Mouse (Mus musculus) forebrain, embryonic 16.5 days (tissue): ENCODE results near the gene Prpf38b. TPM values are rescaled to one million over a fixed set of nuclear protein-coding genes. Genes with fewer than 3 reads are reported as not detected.

ENCODE experiments used
- ATAC-seq: fragments of 200-750 bp; cut with Nextera tagmentation; 2 replicates; pipeline ENCODE4 v1.8.0; 2017; ENCODE audit warnings: mild to moderate bottlenecking, moderate library complexity
- H3K27ac ChIP-seq: fragments of 300-500 bp; sonication (generic); 2 replicates; pipeline ENCODE4 v1.5.1; 2014; ENCODE audit warnings: low read length, control low read depth
- H3K27me3 ChIP-seq: fragments of 300-500 bp; sonication (generic); replicated peaks from 2 replicates; pipeline ENCODE4 v1.6.1; 2014; ENCODE audit warnings: low read length; ENCODE audit not compliant: control insufficient read depth, insufficient read depth
- H3K36me3 ChIP-seq: fragments of 300-500 bp; sonication (generic); 2 replicates; pipeline ENCODE4 v1.6.1; 2014; ENCODE audit not compliant: control insufficient read depth, insufficient read depth
- H3K4me1 ChIP-seq: fragments of 300-500 bp; sonication (generic); replicated peaks from 2 replicates; pipeline ENCODE4 v1.6.1; 2014; ENCODE audit warnings: low read length; ENCODE audit not compliant: control insufficient read depth, insufficient read depth
- H3K4me2 ChIP-seq: fragments of 300-500 bp; sonication (generic); 2 replicates; pipeline ENCODE4 v1.6.1; 2014; ENCODE audit warnings: mild to moderate bottlenecking, low read length, control low read depth
- H3K4me3 ChIP-seq: fragments of 300-500 bp; sonication (generic); replicated peaks from 2 replicates; pipeline ENCODE4 v1.5.1; 2014; ENCODE audit warnings: mild to moderate bottlenecking, low read length, control low read depth
- H3K9ac ChIP-seq: fragments of 300-500 bp; sonication (generic); replicated peaks from 2 replicates; pipeline ENCODE4 v1.6.1; 2014; ENCODE audit warnings: low read depth, low read length, control low read depth
- H3K9me3 ChIP-seq: fragments of 300-500 bp; sonication (generic); 2 replicates; pipeline ENCODE4 v1.6.1; 2016; ENCODE audit warnings: low read length; ENCODE audit not compliant: control insufficient read depth
- WGBS: fragments of 180-500 bp; shearing (Covaris S2); extraction: QIAGEN DNeasy Blood & Tissue Kit; methylation state at CpG from one replicate; pipeline ENCODE4 v1.1.7; 2014; 5-methylcytosine and 5-hydroxymethylcytosine counted together
- polyA plus RNA-seq: library from polyadenylated mRNA; unstranded; fragments of >200 nt; fragmentation: Nextera tagmentation; extraction: Ambion mirVana; gene quantifications from 2 replicates; pipeline ENCODE4 v1.2.1, GENCODE M21; 2015

Prpf38b gene
- 59.0 and 66.5 TPM in 2 replicates for polyA plus RNA-seq

DNA sequence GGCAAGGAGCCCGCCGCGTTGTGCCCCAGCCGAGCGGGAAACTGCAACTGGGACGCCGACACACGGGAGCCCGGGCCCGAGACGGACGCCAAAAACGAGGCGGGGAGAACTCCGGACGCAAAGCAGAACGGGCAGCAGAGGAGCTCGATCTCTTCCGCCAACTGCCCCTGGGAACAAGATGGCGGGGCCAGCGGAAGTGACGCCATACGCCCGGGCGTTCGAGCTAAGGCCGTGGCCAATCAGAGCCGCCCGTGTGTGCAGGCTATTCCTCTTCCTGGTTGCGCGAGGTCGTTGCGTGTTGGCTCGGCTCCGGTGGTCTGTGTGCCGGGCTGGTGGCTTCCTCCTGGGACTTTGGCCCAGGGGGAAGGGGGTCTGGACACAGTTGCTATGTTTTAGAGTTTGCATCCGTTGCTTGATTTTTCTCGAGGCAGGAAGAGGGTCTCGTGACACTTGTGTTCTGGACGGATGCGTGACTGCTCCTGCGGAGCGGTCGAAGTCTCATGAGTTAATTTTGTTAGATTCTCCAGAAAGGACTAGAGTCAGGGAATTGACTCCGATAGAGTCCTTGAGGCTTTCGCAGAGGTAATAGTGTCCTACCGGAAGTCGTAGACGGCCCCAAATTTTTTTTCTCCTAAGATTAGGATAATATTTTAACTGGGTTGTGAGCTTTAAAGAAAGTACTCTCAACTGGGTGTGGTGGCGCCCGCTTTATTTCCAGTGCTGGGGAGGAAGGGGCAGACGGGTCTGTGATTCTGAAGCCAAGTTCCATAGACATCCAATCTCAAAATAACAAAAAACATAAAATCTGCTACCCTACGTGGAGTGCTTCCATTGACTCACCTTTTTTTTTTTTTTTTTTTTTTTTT, at the start of gene Prpf38b:
TSS of gene Prpf38b (minus strand) at position 180 of the 866 bp plus-strand sequence.
- H3K27me3 ChIP-seq: no peaks in the 10 kb centered on the region
- under 1% methylated on average over 53 of the region's 53 CpGs for WGBS
- peak within 1 kb of the TSS; percentile 98 for H3K4me2 ChIP-seq
- peak within 1 kb of the TSS; percentile 87 for H3K9ac ChIP-seq
- H3K36me3 ChIP-seq: 0 out of 2 replicates have a peak, but pooled peaks cover 2% of the 10 kb centered on the region
- peak; percentile 100 for ATAC-seq
- H3K9me3 ChIP-seq: no peaks in the 10 kb centered on the region
- peaks cover 23% of the 10 kb centered on the region for H3K4me1 ChIP-seq
- peak within 1 kb of the TSS; percentile 97 for H3K27ac ChIP-seq
- peak within 1 kb of the TSS; percentile 88 for H3K4me3 ChIP-seq

- 26% methylated on average over 7 of the region's 7 CpGs for WGBS
These were observed 49.7 kb upstream of the Prpf38b start for GRCm38 (mm10) chr3:108961226-108961625.

DNA sequence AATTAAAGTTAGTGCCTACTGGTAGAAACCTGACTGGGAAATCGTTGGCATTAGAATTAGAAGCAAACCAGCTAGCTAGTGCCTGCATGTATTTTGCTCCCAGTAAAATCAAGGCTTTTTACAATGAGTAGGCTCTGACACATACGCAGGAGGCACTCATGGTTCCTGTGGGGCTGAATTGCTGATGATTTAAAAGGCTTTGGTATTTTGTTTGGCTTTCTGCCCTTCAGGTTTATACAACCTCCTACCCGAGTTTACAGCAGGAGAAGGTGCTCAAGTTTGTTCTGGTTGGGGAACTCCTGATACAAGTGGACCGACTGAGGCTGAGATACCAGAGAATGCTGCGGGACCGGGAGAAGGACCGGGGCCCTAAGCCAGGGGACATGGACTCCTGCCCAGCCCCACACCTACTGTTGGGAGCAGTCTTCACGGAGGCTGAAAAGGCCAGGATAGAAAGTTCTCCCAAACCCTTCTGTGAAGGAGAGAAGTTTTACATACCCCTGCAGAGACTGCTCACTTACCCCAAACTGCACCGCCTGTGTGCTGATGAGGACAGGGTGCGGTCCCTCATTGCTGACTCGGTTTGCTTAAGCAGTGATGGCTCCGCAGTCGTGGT, 48.3 kb upstream of the Prpf38b start:
- no peak for ATAC-seq
- H3K9ac ChIP-seq: no peak overlapping the region
- H3K4me1 ChIP-seq: peaks cover 9% of the 10 kb centered on the region
- WGBS: 78% methylated on average over 13 of the region's 13 CpGs
- no peak overlapping the region for H3K4me3 ChIP-seq
- no peak overlapping the region for H3K27ac ChIP-seq
- no peaks in the 10 kb centered on the region for H3K9me3 ChIP-seq
- H3K36me3 ChIP-seq: no peaks in the 10 kb centered on the region
- H3K4me2 ChIP-seq: no peak overlapping the region
- H3K27me3 ChIP-seq: no peaks in the 10 kb centered on the region

More at GRCm38 (mm10) chr3:108961226-108961625, 49.7 kb upstream of the Prpf38b start:
- peak overlapping the region; percentile 16 for H3K4me2 ChIP-seq
- H3K9ac ChIP-seq: no peak overlapping the region
- H3K4me3 ChIP-seq: no peak overlapping the region
- ATAC-seq: peak; percentile 87
- H3K27me3 ChIP-seq: no peaks in the 10 kb centered on the region
- no peaks in the 10 kb centered on the region for H3K9me3 ChIP-seq
- peak overlapping the region; percentile 13; the same call in 1 of the 2 replicates for H3K27ac ChIP-seq
- peaks cover 9% of the 10 kb centered on the region for H3K4me1 ChIP-seq
- no peaks in the 10 kb centered on the region for H3K36me3 ChIP-seq

DNA sequence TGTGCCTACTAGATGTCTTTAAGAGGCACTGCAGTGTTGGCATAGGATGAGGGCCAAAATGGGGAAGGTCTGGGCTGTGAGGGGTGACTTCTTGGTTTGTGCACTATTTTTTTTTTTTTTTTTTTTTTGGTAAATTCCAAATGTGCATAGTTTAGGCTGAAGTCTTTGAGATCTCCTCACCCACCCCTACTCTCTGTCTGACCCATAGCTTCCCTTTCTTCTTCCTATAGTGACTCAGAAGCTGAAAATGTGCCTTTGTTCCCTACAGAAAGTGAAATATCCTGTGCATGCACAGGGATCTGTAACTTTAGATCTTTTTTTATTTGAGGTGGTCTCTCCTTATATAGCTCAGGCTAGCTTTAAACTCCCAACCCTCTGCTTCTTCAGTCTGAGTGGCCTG, 46.4 kb upstream of the Prpf38b start:
- H3K4me3 ChIP-seq: no peak overlapping the region
- H3K9me3 ChIP-seq: no peaks in the 10 kb centered on the region
- H3K27me3 ChIP-seq: no peaks in the 10 kb centered on the region
- no peak overlapping the region for H3K27ac ChIP-seq
- H3K4me1 ChIP-seq: peaks cover 9% of the 10 kb centered on the region
- no peaks in the 10 kb centered on the region for H3K36me3 ChIP-seq
- no peak for ATAC-seq
- no peak overlapping the region for H3K4me2 ChIP-seq
- no peak overlapping the region for H3K9ac ChIP-seq

- 56% methylated on average over 10 of the region's 10 CpGs for whole genome bisulfite sequencing
- Histone ChIP-seq H3K4me3 (no peak overlapping the region), H3K27me3 (no peaks in the 10 kb centered on the region), H3K9me3 (no peaks in the 10 kb centered on the region), H3K9ac (no peak overlapping the region), H3K36me3 (no peaks in the 10 kb centered on the region), H3K4me2 (no peak overlapping the region), H3K27ac (no peak overlapping the region), H3K4me1 (no peaks in the 10 kb centered on the region)
- no peak for ATAC-seq
These were observed 29.5 kb upstream of the Prpf38b start for GRCm38 (mm10) chr3:108940996-108941395.

DNA sequence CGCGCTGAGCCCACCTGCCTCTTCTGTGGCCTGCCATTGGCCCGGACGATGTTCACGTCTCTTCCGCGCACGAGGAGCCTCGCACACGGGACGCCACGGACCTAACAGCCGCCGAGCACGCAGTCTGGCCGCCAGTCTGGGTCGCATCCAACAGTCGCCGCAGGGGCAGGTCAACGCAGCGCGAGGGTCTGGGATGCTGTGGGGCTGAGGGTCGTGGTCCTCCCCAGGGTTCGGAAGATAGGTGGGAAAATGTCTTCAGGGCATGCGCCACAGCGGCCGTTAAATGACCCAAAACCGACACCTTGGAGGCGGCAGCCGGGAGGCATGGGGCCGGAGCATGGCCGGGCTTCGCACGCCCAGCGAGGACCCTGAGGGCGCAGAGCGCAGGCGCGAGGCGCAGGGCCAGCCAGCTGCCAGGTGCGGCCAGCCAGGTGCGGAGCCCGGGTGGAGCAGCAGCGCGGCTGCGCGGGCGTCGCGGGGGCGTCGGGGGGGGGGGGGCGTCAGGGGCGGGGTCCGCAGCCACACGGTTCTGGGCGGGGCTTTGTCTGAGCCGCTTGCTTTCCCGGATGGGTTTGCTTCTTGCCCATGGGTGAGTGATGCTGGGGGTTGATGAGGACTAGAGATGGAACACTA, 28.6 kb upstream of the Prpf38b start, which contains the start of gene Gm9857:
TSS of gene Gm9857 (minus strand) at position 445 of the 633 bp plus-strand sequence.
- H3K4me1 ChIP-seq: no peaks in the 10 kb centered on the region
- H3K27ac ChIP-seq: no peak within 1 kb of the TSS
- no peaks in the 10 kb centered on the region for H3K36me3 ChIP-seq
- no peaks in the 10 kb centered on the region for H3K27me3 ChIP-seq
- 52% methylated on average over 43 of the region's 59 CpGs for WGBS
- peak within 1 kb of the TSS; percentile 56 for H3K4me2 ChIP-seq
- peak; percentile 83 for ATAC-seq
- peak within 1 kb of the TSS; percentile 41 for H3K9ac ChIP-seq
- H3K4me3 ChIP-seq: peak within 1 kb of the TSS; percentile 42
- no peaks in the 10 kb centered on the region for H3K9me3 ChIP-seq

DNA sequence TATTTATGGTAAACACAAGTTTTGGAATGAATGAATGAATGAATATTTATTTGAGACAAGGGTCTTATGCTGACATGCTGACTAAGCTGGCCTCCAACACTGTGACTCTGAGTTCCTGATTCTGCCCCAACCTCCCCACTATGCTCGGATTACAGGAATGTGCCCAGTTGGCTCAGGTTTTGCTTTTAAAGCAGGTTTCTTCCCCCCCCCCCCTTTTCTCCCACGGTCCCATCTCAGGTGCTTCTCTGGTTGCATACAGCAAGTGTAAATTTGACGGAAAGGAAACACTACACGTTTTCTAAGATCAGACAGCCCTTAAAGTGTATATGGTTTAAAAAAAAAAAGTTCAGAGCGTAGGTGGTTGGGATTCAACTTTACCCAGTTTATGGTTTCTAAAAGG, 28.0 kb upstream of the Prpf38b start, which contains the start of gene Henmt1:
TSS of gene Henmt1 (plus strand) at position 301 of the 400 bp plus-strand sequence.
- Histone ChIP-seq H3K27me3 (no peaks in the 10 kb centered on the region), H3K36me3 (no peaks in the 10 kb centered on the region), H3K4me2 (peak within 1 kb of the TSS; percentile 56), H3K9me3 (no peaks in the 10 kb centered on the region), H3K9ac (peak within 1 kb of the TSS; percentile 41), H3K4me3 (peak within 1 kb of the TSS; percentile 42), H3K4me1 (no peaks in the 10 kb centered on the region), H3K27ac (no peak within 1 kb of the TSS)
- whole genome bisulfite sequencing: 90% methylated on average over 5 of the region's 5 CpGs
- ATAC-seq: no peak

GRCm38 (mm10) chr3:108938691-108939090, 27.2 kb upstream of the Prpf38b start:
- no peaks in the 10 kb centered on the region for H3K27me3 ChIP-seq
- no peaks in the 10 kb centered on the region for H3K9me3 ChIP-seq
- no peak overlapping the region for H3K9ac ChIP-seq
- H3K4me1 ChIP-seq: no peaks in the 10 kb centered on the region
- WGBS: 90% methylated on average over 5 of the region's 5 CpGs
- H3K27ac ChIP-seq: no peak overlapping the region
- no peaks in the 10 kb centered on the region for H3K36me3 ChIP-seq
- H3K4me3 ChIP-seq: no peak overlapping the region
- H3K4me2 ChIP-seq: no peak overlapping the region
- no peak for ATAC-seq

GRCm38 (mm10) chr3:108933557-108933956, 22.0 kb upstream of the Prpf38b start:
- no peak for ATAC-seq
- H3K36me3 ChIP-seq: no peaks in the 10 kb centered on the region
- H3K27ac ChIP-seq: no peak overlapping the region
- no peak overlapping the region for H3K9ac ChIP-seq
- H3K4me2 ChIP-seq: no peak overlapping the region
- no peaks in the 10 kb centered on the region for H3K27me3 ChIP-seq
- no peaks in the 10 kb centered on the region for H3K4me1 ChIP-seq
- H3K9me3 ChIP-seq: no peaks in the 10 kb centered on the region
- H3K4me3 ChIP-seq: no peak overlapping the region
- WGBS: 95% methylated on average over 6 of the region's 6 CpGs
